Mouse (Mus musculus) embryo, embryonic 9.5 days (tissue): ENCODE data around the gene Ctsa.
"Not testable (repeated sequence)": the region's sequence is repeated elsewhere in the genome, so short reads cannot be mapped to it uniquely, and the experiment has no call there.

Experiments used
- DNase-seq: peaks from one replicate; pipeline ENCODE4 v3.0.0-alpha.2; 2017; ENCODE audit errors: extremely low spot score

Gene Ctsa

DNA sequence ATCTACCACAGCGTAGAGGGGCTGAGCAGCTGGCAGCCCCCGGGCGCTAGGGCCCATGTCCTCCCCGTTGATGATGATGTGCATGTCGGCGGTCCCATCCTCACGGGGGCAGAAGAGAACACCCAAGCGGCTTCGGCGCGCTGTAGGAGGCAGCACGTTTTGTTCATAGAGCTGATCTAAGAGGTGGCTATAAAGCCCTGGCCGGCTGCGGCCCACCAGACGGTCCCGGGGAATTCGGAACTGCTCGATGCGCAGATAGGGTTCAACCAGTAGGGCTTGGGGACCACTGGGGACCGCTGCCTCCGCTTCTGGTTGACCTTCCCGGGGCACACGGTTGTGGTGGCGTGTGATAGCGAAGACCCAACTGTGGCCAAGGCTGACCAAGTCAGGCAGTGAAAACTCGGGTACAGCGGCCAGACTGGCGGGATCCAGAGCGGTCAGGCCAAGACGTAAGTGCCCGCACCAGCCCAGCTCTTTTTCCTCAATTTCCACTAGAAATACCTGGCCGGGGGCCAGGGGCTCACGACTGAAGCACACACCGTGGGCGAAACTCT lies at the start of gene Ctsa:
Gene Ctsa (plus strand): TSS at position 126 of the 554 bp plus-strand sequence.
- peak; percentile 81 for DNase-seq

DNA sequence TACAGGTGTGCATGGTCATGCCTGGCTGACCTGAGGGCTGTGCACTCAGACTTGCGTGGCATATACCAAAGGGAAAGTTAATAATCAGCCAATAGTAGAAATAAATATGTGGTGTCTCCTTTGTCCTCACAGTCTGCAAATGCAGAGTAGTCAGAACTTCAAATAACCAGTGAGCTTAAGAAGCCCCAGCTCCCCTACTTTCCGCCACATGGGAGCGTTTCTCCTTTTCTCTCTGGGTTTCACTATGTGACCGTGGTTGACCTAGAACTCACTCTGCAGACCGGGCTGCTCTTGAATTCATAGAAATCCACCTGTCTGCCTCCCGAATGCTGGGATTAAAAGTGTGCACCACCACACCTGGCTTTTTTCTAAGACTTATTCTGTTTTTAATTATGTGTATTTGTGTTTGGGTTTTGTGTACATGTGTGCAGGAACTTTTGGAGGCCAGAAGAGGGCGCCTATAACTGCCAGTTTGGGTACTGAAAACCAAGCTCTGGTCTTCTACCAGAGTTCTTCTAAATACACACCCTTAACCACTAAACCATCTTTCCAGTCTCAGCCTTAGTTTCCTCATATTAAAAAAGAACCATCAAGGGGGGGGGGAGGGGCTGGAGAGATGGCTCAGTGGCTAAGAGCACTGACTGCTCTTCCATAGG lies 48.6 kb upstream of the Ctsa start:
- DNase-seq, result no peak

DNA sequence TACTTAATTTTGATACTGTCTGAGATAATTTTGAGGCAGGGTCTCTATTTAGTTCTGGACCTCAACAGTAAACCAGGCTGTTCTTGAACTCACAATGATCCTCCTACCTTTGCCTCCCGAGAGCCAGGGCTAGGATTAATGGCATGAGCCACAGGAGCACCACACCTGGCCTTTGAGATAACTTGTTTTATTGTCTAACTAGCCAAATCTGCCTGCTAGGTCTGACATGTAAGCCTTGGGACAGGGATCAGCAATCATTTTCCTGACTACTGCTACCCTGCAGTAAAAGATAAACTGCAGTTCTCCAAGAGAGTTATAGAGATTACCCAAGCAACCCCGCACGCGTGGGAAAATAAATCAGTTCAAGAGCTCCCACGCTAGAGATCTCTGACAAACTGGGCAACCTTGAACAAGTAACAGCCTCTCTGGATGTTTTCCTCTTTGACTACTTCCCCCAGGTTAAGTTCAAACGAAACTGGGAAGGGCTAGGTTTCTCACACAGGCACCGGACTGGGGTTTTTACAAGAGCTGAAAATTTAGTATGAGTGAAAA lies 47.7 kb upstream of the Ctsa start:
- no peak for DNase-seq

DNA sequence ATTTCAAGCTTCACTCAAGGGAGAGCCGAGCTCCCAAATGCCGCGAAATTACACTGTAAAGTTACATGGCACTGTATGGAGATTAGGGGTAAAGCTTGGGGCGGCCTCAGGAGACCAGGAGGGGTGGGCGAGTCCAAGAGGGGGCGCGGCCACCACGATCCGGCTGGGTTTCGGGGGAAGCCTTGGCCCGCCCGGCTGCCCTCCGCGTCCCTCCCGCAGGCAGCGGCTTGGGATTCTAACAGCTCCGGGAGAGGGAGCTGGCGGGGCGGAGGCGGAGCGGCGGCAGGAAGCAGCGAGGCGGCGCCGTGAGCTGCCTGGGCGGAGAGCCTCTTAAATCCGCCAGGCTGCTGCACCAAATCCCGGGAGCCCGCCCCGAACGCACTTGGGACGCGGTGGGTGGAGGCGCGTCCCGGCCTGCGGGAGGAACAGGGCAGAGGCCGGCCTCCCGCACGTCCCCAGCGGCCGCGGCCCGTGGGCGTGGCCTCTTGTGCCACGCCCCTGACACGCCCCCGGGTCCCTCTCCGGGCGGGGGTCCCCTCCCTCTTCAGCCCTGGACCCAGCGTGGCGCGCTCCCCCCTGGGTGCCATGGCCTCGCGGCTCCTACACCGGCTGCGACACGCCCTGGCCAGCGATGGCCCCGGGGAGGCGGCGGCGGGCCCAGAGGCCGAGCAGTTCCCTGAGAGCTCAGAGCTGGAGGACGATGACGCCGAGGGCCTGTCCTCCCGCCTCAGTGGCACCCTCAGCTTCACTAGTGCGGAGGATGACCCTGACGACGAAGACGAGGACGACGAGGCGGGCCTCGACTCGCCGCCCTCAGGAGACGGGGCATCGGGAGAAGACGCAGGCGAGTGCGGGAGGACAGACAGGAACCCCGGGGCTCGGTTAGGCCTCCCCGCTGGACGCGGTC lies 46.9 kb upstream of the Ctsa start, which contains the start of gene Snx21:
Gene Snx21 (plus strand): TSS at position 343 of the 907 bp plus-strand sequence.
- peak; percentile 90 for DNase-seq

DNA sequence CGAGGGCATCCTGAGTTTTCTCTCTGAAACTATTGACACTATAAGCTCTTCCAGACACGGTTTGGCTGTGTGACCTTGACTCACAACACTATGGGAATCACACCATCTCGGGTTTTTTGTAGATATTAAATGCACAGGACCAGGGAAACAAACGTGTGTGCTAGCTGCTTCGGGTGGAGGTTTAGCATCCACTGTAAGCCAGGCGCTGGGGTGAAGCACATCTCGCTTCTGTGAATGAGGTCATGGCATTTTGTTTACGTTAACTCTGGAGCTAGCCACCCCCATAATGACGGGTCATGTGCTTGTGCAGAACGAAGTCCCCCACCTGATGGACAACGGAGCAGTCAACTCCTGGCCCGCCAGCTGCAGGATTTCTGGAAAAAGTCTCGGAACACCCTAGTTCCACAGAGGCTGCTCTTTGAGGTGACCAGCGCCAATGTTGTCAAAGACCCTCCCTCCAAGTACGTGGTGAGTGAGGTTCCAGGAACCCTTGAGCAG lies 46.2 kb upstream of the Ctsa start:
- DNase-seq, result peak; percentile 38

DNA sequence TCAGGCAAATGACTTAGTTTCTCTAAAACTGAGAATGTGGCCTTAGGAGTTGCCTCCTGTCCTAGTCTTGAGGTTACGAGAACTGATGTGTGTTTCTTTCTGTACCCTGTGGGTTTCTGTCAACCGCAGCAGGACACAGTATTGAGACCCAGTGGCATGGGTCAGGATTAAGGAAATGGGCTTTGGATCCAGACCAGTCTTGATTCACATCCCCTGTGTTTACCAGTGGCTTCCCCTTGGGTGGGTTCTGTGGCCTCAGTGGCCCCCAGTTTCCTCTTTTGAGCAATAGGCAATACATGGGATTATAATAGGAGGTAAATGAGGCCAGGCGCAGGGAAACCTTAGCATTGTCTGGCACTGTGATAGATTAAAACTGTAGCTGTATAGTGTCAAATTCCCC lies 45.6 kb upstream of the Ctsa start:
- DNase-seq, result no peak

DNA sequence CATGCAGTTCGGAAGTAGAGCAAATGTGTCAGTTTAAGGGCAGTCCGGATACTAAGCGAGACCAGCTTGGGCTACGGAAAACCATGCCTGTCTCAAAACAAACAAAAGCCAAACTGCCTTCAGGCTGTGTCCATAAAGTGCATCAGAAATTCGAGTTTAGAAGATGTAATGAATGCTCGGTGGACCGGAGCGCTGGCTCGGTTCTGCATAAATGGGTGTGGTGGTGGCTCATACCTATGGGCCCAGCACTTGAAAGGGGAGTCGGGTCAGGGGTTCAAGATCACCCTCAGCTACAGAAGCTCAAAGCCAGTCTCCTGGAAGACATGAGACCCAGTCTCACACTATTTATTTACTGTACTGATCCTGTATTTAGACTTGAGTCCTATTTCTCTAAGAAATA lies 44.9 kb upstream of the Ctsa start:
- DNase-seq, result no peak

DNA sequence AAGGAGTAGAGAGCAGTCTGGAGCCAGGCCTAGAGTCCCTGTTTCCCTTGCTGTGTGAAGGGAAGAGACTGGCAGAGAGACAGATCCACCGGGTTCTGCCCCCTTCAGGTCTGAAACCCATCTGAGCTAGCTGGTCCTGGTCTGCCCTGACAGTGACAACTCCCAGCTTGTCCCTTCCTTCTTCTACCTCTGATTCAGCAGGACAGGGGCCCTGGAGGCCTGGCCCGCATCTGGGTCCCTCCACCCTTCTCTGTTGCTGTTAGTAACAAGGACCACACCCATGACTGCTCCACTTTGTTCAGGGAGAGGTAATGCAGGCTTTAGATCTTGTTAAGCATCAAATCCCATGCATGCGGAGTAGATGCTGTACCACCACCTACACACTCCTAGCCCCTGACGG lies 44.3 kb upstream of the Ctsa start:
- no peak for DNase-seq

DNA sequence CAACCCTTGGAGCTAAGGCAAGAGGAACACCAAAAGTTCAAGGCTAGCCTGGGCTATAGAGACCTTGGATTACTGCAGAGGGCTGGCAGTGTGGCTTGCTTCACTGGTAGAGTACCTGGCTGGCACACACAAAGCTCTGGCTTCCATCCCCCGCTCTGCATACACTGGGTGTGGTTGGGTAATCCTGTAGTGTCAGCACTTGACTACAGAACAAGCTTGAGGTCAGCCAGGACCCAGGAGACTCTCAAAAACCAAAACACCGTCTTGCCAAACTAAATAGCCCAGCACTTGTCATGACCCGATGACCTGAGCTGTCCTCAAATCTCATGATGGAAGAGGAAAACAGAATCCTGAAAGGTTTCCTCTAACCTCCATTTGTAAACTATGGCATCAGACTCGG lies 42.2 kb upstream of the Ctsa start:
- DNase-seq, result no peak

DNA sequence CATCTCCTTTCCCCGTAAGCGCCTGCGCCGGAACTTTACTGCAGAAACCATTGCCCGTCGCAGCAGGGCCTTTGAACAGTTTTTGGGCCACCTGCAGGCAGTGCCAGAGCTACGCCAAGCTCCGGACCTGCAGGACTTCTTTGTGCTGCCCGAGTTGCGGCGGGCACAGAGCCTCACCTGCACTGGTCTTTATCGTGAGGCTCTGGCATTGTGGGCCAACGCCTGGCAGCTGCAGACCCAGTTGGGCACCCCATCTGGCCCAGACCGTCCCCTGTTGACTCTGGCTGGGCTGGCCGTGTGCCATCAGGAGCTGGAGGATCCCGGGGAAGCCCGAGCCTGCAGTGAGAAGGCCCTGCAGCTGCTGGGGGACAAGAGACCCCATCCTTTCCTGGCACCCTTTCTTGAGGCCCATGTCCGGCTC lies 40.8 kb upstream of the Ctsa start:
- DNase-seq, result no peak

DNA sequence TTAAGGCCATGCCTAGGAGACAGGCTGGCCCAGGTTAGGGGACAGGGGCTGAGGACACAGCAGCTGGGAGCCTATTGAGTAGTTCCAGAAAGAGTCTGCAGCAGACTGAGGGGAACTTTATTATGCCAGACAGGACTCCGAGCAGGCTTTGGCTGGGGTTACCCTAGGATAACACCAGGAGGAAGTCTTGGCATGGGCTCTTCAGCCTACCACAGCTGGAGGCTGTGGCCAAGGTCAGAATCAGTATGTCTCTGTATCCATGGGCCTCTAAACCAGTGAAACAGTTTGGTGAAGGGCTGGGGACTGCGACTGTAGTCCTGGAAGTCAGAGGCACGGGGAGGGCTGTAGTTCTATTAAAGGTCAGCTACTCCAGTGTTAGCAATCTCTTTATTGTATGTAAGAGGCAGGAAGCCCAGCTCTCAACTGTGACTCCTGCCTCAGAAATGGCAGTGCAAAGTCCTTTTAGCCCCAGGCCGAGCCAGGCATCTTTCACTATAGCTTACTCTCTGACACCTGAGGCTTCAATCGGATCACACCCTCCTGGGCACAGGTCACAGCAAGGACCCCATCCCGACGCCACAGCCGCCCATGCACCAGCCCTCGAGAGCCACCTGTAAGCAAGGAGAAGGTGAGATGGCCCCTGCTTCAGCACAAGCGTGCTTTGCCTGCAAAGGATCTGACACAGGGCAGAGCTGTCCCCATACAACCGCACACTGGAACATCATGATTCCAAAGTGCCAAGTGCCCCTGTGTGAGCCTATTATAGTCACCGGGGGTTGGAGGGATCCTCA lies 40.1 kb upstream of the Ctsa start:
- DNase-seq, result no peak

DNA sequence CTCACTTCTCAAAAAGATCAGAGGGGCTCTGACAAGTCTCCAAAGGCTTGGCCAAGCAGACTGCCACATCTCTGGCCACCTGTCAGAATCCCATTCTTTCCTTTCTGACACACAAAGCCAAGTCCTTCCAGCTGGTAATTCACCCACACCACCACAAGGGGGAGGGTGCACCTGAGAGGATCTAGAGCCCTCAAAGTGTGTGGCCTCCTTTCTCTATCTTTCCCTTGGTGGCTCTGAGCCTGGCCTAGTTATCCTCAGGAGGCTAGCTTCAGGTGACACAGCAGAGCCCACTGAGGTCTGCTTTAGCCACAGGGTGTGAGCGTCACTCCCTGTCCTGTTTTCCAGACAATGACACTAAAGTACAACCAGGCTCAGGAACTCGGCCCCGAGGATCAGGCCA lies 39.4 kb upstream of the Ctsa start:
- peak; percentile 58 for DNase-seq

DNA sequence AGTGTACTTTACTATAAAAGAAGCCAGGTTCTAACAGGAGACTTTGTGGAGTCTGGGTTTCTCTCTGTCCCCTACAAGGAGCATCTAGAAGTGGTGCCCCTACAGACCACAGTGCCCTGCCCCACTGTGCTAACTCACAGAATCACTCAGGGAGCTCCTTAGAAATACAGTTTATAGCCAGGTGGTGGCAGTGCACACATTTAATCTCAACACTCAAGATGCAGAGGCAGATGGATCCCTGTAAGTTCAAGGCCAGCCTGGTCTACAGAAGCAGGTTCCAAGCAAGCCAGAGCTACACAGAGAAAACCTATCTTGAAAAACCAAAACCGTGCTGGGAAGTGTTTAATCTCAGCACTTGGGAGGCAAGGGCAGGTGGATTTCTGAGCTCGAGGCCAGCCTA lies 38.9 kb upstream of the Ctsa start:
- DNase-seq, result no peak

DNA sequence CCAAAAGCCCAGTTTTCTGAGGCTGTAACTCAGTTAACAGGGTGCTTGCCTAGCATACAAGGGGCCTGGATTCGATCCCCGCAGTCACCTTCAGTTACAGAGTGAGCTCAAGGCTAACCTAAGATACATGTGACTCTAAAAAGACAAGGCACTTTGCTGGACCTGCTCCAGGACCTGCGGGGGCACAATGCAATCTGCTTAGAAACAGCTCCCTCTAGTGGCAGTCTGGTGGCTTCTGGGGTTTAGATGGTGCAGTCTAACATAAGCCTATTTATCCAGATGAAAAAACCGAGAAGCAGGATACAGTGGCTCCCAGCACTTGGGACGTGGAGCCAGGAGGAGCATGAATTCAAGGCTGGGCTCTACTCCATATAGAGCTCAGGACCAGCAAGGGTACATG lies 38.4 kb upstream of the Ctsa start:
- DNase-seq, result peak; percentile 74

DNA sequence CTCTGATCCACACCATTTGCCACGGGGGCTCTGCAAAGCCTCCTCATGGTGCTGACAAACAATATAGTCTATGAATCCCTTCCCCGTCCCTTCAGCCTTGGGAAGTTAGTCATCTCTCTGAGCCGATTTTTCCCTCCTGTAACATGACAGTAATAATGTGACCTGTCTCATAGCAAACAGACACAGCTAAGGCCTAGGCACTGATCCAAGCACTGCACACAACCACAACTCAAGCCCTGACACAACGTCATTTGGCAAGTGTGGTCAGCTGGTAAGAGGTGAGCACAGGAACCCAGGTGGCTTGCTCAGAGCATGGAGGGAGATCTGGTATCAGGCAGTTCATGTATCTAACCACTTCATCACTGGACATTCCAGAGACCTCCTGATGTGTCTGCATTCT lies 36.8 kb upstream of the Ctsa start:
- DNase-seq, result no peak

DNA sequence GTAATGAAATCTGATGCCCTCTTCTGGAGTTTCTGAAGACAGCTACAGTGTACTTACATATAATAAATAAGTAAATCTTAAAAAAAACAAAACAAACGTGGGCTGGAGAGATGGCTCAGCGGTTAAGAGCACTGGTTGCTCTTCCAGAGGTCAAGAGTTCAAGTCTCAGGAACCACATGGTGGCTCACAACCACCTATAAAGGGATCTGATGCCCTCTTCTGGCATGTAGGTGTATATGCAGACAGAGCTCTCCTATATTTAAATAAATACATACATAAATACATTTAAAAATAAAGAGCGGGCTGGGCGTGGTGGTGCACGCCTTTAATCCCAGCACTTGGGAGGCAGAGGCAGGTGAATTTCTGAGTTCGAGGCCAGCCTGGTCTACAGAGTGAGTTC lies 34.1 kb upstream of the Ctsa start:
- DNase-seq, result not testable (repeated sequence)

DNA sequence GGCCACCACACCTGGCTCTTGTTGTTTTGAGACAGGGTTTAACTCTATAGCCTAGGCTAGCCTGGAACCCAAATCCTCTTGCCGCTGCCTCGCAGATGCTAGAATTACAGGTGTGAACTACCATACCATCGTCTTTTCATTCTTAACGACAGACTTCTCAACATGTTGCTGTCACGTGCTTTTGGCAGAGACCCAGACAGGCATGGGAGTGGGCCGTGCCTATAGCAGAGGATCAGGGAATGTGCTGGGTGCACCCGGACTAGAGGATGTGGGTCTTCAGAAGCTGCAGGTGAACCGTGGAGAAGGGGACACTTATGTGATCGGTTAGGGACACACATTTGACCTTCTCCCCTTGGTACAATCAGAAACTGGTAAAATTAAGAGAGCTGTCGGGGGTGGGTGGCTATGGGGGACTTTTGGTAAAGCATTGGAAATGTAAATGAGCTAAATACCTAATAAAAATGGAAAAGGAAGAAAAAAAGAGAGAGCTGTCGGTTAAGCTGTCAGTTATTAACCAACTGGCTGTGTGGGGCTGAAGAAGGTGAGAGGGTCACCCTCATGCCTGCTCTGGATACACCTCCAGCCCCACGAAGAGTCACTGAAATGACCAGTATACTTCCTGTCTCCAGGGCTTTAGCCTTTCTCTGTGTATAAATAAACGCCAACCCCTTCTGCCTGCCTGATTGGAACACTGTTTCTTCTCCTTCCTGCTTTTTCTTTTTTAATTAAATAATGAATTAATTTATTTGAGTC lies 32.2 kb upstream of the Ctsa start:
- no peak for DNase-seq

DNA sequence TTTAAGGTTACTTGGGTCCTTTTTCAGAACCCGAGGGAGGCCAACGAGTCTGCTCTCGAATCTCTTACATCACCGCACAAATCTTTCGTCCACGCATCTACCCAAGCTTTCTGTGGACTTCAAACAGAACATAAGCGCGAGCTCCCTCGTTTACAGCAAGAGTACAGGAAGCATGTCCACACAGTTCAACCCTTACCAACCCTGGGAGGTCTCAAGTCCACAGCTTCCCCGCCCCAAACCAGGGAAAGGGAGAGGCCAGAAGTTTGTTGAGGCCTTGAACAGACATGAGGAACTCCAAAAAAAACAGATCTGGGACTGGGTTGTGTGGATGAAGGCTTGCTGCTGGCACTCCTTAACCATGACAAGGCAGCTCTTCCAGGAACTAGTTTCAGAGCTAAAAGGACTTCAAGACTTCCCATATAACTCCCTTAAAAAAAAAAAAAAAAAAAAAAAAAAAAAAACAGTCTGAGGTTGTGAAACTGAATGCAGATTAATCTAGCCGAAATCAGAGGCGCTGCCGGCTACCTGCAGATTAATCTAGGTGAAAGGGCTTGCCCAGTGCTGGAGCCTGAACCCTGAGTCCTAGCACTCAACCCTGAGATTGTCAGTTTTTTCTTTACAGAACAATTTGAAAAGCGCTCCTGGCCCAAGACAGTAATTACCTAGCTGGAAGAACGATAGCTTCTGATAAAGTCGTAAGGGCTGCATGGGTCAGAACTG lies 29.3 kb upstream of the Ctsa start:
- no peak for DNase-seq

DNA sequence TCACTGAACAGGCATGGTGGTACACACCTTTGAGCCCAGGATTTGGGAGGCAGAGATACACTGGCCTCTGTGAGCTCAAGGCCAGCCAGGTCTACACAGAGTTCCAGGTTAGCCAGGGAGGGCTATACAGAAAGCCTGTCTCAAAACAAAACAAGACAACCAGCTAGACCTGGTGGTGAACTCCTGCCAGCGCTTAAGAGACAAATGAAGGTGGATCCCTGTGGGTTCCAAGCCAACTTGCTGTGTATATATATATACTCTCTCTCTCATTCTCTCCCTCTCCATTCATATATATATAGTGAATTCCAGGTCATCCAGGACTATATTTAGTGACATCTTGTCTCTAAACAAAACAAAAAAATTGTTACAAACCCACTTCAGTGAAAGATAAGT lies 28.8 kb upstream of the Ctsa start:
- no peak for DNase-seq
